Comparison of ENCODE assay signal across 13 mouse cellular contexts in genomic region chr10:3697500-3697899, GRCm38 (mm10). TPM values are rescaled to one million over a fixed set of nuclear protein-coding genes. Genes with fewer than 3 reads are reported as not detected.
A peak's percentile ranks its signal among the peaks of the same experiment; 100 is the strongest.
DNase-seq lines count a peak whose midpoint lies in the region; ATAC-seq lines count a peak whose summit lies in the region.
"Had no signal": no experiment of that assay in that cellular context is flagged by ENCODE, and none has a peak within 500 bp of the region (broad histone marks: within the 10 kb centered on the region; RNA-seq: fewer than 3 reads in every experiment).

No protein-coding gene starts in this region.

- H3K9ac ChIP-seq in kidney, embryonic 15.5 days: no peak overlapping the region
- H3K9ac ChIP-seq in heart, embryonic 15.5 days: no peak overlapping the region
- H3K9ac ChIP-seq: forebrain, embryonic 12.5 days; intestine, embryonic 15.5 days; neural tube, embryonic 15.5 days had no signal

- H3K4me3 ChIP-seq in kidney, embryonic 15.5 days (replicated peaks): no peak overlapping the region
- no peak overlapping the region for H3K4me3 ChIP-seq in heart, embryonic 15.5 days
- H3K4me3 ChIP-seq: forebrain, embryonic 12.5 days; intestine, embryonic 15.5 days; neural tube, embryonic 15.5 days had no signal

- no peak for ATAC-seq in kidney, embryonic 15.5 days (replicated peaks; ENCODE audit: low FRiP score)
- ATAC-seq in heart, embryonic 15.5 days (replicated peaks; ENCODE audit: insufficient number of reproducible peaks, insufficient read depth, low FRiP score, low read depth): no peak
- ATAC-seq: intestine, embryonic 15.5 days had no signal

- H3K4me2 ChIP-seq in kidney, embryonic 15.5 days: no peak overlapping the region
- H3K4me2 ChIP-seq in heart, embryonic 15.5 days: no peak overlapping the region
- H3K4me2 ChIP-seq: forebrain, embryonic 12.5 days; neural tube, embryonic 15.5 days had no signal

- no peaks in the 10 kb centered on the region for H3K9me3 ChIP-seq in kidney, embryonic 15.5 days (replicated peaks)
- H3K9me3 ChIP-seq in heart, embryonic 15.5 days (replicated peaks): no peaks in the 10 kb centered on the region
- H3K9me3 ChIP-seq: forebrain, embryonic 12.5 days; intestine, embryonic 15.5 days; neural tube, embryonic 15.5 days had no signal

- H3K36me3 ChIP-seq in kidney, embryonic 15.5 days: no peaks in the 10 kb centered on the region
- no peaks in the 10 kb centered on the region for H3K36me3 ChIP-seq in heart, embryonic 15.5 days
- H3K36me3 ChIP-seq: forebrain, embryonic 12.5 days; intestine, embryonic 15.5 days; neural tube, embryonic 15.5 days had no signal

- DNase-seq in gastrocnemius, adult 18-20 months (ENCODE audit: low spot score): peak; percentile 10
- DNase-seq in gastrocnemius, postnatal 4 days (ENCODE audit: low spot score in 2 of 2): no peak
- DNase-seq in kidney, adult 11 months: no peak
- DNase-seq in lung, postnatal 25 days (ENCODE audit: low spot score): peak; percentile 68
- DNase-seq in c-Kit-positive CD71-positive TER-119-positive erythroid progenitor cells, embryonic 14.5 days (ENCODE audit: low spot score): no peak
- DNase-seq in cerebellum, adult 11-12 months: no peak
- DNase-seq: liver; thymus, adult 18-20 months had no signal

- 0 out of 2 replicates have a peak overlapping the region, but pooled peaks have one; percentile 27 for H3K27ac ChIP-seq in kidney, embryonic 15.5 days
- H3K27ac ChIP-seq in heart, embryonic 15.5 days: peak overlapping the region; percentile 71
- H3K27ac ChIP-seq: forebrain, embryonic 12.5 days had no signal

- peaks cover 5% of the 10 kb centered on the region; the same call in 1 of the 2 replicates for H3K4me1 ChIP-seq in kidney, embryonic 15.5 days
- H3K4me1 ChIP-seq in heart, embryonic 15.5 days (replicated peaks): peaks cover 9% of the 10 kb centered on the region
- H3K4me1 ChIP-seq: forebrain, embryonic 12.5 days; intestine, embryonic 15.5 days had no signal

- H3K27me3 ChIP-seq in kidney, embryonic 15.5 days: no peaks in the 10 kb centered on the region
- H3K27me3 ChIP-seq in heart, embryonic 15.5 days: no peaks in the 10 kb centered on the region
- H3K27me3 ChIP-seq: forebrain, embryonic 12.5 days; intestine, embryonic 15.5 days; neural tube, embryonic 15.5 days had no signal

- 82% methylated on average over 5 of the region's 5 CpGs for WGBS in kidney, embryonic 15.5 days
- 73% methylated on average over 5 of the region's 5 CpGs for WGBS in heart, embryonic 15.5 days

RNA-seq across cellular contexts. Expression of gene Plekhg1, which starts 42.7 kb away (rescaled TPM):
- total RNA-seq in gastrocnemius, adult 18-20 months (2021): 1 to 10 TPM; 2.7 to 3.7 TPM
- 10 to 100 TPM; 19.6 to 20.2 TPM for total RNA-seq in gastrocnemius, postnatal 4 days (2021)
- polyA plus RNA-seq in kidney, embryonic 15.5 days (2015; fragmentation: Nextera tagmentation; extraction: Ambion mirVana): 13.5 and 16.6 TPM in 2 replicates
- 7.6 and 8.0 TPM in 2 replicates for polyA plus RNA-seq in heart, embryonic 15.5 days (2015; fragmentation: Nextera tagmentation; extraction: Ambion mirVana)

Comparison
In these comparisons a context has a peak if more than half of its experiments do, and no peak if none do; other contexts are left out.
1. DNase-seq: peak in gastrocnemius, adult 18-20 months (single experiment) and lung, postnatal 25 days (single experiment); none in gastrocnemius, postnatal 4 days (0 of 2), kidney, adult 11 months (single experiment), c-Kit-positive CD71-positive TER-119-positive erythroid progenitor cells, embryonic 14.5 days (single experiment) and cerebellum, adult 11-12 months (single experiment).
2. RNA of gene Plekhg1, which starts 42.7 kb away (total RNA-seq): 19.6 to 20.2 TPM in gastrocnemius, postnatal 4 days; 2.7 to 3.7 TPM in gastrocnemius, adult 18-20 months; every median in the first group is over 4 times any median in the second.